Mouse (Mus musculus) neural tube, embryonic 12.5 days (tissue): ENCODE measurements at regions not wholly inside any gene's neighbourhood (a gene's known extent, or its start where the extent isn't known, plus 50 kb on each side); places are given as distances from the start of the nearest gene placed in this dataset.

Source experiments
- ATAC-seq: fragments of 200-750 bp; cut with Nextera tagmentation; 2 replicates; pipeline ENCODE4 v1.8.0; 2017; ENCODE audit warnings: low read depth, mild to moderate bottlenecking, moderate TSS enrichment, moderate library complexity; ENCODE audit not compliant: low FRiP score
- H3K27ac ChIP-seq: fragments of 300-500 bp; sonication (generic); 2 replicates; pipeline ENCODE4 v1.5.1; 2016
- H3K27me3 ChIP-seq: fragments of 300-500 bp; sonication (generic); replicated peaks from 2 replicates; pipeline ENCODE4 v1.6.1; 2016; ENCODE audit warnings: mild to moderate bottlenecking
- H3K36me3 ChIP-seq: fragments of 300-500 bp; sonication (generic); 2 replicates; pipeline ENCODE4 v1.6.1; 2016; ENCODE audit warnings: mild to moderate bottlenecking
- H3K4me1 ChIP-seq: fragments of 300-500 bp; sonication (generic); 2 replicates; pipeline ENCODE4 v1.6.1; 2016
- H3K4me2 ChIP-seq: fragments of 300-500 bp; sonication (generic); replicated peaks from 2 replicates; pipeline ENCODE4 v1.6.1; 2016; ENCODE audit warnings: mild to moderate bottlenecking
- H3K4me3 ChIP-seq: fragments of 300-500 bp; sonication (generic); 2 replicates; pipeline ENCODE4 v1.5.1; 2016
- H3K9ac ChIP-seq: fragments of 300-500 bp; sonication (generic); 2 replicates; pipeline ENCODE4 v1.6.1; 2016; ENCODE audit warnings: mild to moderate bottlenecking
- H3K9me3 ChIP-seq: fragments of 300-500 bp; sonication (generic); 2 replicates; pipeline ENCODE4 v1.6.1; 2016; ENCODE audit warnings: mild to moderate bottlenecking
- WGBS: fragments of 180-500 bp; shearing (Covaris S2); methylation state at CpG from one replicate; pipeline ENCODE4 v1.1.7; 2016; 5-methylcytosine and 5-hydroxymethylcytosine counted together

DNA sequence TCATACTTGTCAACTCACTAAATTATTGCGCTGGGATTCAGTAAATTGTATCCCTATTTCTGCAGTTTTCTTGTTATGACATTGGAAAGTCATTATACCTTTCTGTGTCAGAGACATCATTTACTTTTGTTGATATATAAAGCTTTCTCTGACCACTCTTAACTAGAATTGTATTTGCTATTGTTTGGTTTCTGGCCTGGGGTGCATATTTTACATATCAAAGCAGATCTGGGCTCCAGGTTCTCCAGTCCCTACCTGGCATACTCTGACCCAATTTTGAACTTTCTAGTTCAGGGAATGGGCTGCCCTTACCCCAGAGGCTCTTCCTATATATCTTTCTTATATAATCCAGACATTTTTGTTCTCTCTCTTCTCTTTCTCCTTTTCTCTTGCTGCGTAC is 195.8 kb upstream of the Tmeff2 start:
- ATAC-seq, result no peak

DNA sequence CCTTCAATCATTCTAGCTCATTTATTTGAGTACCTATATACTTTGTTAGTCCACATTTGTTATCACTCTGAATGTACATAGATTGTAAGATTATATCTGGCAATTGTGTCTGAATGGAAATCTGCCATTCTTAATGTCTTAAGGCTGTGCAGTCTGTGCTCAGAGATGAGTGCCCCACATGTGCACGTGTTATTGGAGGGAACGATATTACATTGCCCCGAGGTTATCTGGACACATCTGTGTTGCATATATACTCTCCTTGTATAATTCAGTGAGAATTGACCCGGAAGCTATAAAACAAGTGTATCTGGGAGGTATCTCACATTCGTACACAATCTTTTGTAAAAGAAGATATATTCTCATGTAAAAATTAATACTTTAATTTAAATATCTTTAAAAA is 155.4 kb upstream of the Tmeff2 start:
- H3K4me2 ChIP-seq, result no peak overlapping the region
- ATAC-seq, result no peak
- H3K9me3 ChIP-seq, result no peaks in the 10 kb centered on the region
- no peak overlapping the region for H3K4me3 ChIP-seq
- no peak overlapping the region for H3K9ac ChIP-seq
- H3K4me1 ChIP-seq, result no peaks in the 10 kb centered on the region
- H3K36me3 ChIP-seq, result no peaks in the 10 kb centered on the region
- H3K27ac ChIP-seq, result no peak overlapping the region
- H3K27me3 ChIP-seq, result no peaks in the 10 kb centered on the region
- 76% methylated on average over 5 of the region's 5 CpGs for WGBS

More for the DNA sequence above, 195.8 kb upstream of the Tmeff2 start:
- Histone ChIP-seq H3K4me2 (no peak overlapping the region), H3K27me3 (no peaks in the 10 kb centered on the region), H3K4me3 (no peak overlapping the region), H3K4me1 (no peaks in the 10 kb centered on the region), H3K36me3 (no peaks in the 10 kb centered on the region), H3K27ac (no peak overlapping the region), H3K9me3 (no peaks in the 10 kb centered on the region), H3K9ac (no peak overlapping the region)
- WGBS, result 97% methylated on average over 2 of the region's 2 CpGs

DNA sequence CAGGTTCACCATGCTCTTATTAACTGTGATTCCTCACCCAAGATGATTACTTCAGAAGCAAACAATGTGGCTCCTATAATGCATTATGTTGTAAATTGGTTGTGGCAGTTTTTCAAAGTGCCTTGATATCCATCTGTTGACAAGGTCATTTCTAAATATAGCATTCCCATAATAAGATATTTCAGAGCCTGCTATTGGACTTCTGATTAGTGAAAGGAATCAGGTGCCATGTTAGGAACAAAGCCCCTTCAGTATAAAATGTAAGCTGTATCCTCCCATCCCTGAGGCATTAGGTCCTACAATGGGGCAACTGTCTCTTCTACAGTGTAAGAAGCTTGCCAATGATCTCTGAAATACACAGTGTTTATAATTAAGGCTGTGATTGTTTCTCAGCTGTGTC is 130.2 kb upstream of the Tmeff2 start:
- no peak overlapping the region for H3K27ac ChIP-seq
- H3K4me2 ChIP-seq, result no peak overlapping the region
- H3K9ac ChIP-seq, result no peak overlapping the region
- H3K36me3 ChIP-seq, result no peaks in the 10 kb centered on the region
- H3K4me3 ChIP-seq, result no peak overlapping the region
- no peaks in the 10 kb centered on the region for H3K4me1 ChIP-seq
- H3K27me3 ChIP-seq, result no peaks in the 10 kb centered on the region
- ATAC-seq, result no peak
- H3K9me3 ChIP-seq, result no peaks in the 10 kb centered on the region

DNA sequence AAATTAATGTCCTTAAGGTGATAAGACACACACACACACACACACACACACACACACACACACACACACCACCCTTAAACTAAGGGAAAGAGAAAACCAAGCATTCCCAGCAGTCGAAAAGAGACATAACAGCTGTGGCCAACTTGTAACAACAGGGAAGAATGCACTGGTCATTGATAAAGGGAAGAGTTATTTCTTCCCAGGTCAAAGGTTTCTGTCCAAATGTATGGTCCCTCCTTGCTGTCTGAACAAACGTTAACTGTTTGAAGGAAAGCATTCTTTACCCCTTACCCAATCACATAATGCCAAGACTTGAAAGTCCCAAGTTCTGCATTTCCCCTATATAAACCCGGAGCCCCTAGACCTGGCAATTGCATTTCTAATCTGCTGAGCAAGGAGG is 105.2 kb upstream of the Tmeff2 start:
- ATAC-seq, result no peak
- Histone ChIP-seq H3K9me3 (no peaks in the 10 kb centered on the region), H3K27me3 (no peaks in the 10 kb centered on the region), H3K4me1 (no peaks in the 10 kb centered on the region), H3K4me3 (no peak overlapping the region), H3K9ac (no peak overlapping the region), H3K4me2 (no peak overlapping the region), H3K36me3 (no peaks in the 10 kb centered on the region), H3K27ac (no peak overlapping the region)
- WGBS, result 22% methylated on average over 3 of the region's 3 CpGs

DNA sequence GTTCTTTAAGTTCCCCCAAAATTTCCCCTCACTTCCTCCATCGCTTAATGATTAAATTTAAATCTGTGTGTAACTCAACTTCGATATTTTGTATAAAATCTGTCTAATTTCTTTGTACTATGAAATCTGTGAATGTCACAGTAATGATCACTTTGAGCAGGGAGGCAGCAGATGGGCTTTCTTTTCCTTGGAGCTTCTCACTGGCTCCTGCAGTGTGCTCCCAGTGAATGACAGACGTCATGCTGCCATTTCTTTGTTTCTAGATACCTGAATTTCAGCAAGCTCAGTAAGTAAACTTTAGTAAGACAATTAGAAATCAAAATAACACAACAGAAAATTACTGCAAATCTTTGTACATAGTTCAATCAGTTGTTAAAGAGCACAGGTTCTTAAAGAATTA is 102.3 kb upstream of the Tmeff2 start:
- Histone ChIP-seq H3K36me3 (no peaks in the 10 kb centered on the region), H3K9me3 (no peaks in the 10 kb centered on the region), H3K27me3 (no peaks in the 10 kb centered on the region), H3K4me3 (no peak overlapping the region), H3K9ac (no peak overlapping the region), H3K27ac (no peak overlapping the region), H3K4me1 (no peaks in the 10 kb centered on the region), H3K4me2 (no peak overlapping the region)
- no peak for ATAC-seq
- WGBS, result 63% methylated on average over 3 of the region's 3 CpGs

DNA sequence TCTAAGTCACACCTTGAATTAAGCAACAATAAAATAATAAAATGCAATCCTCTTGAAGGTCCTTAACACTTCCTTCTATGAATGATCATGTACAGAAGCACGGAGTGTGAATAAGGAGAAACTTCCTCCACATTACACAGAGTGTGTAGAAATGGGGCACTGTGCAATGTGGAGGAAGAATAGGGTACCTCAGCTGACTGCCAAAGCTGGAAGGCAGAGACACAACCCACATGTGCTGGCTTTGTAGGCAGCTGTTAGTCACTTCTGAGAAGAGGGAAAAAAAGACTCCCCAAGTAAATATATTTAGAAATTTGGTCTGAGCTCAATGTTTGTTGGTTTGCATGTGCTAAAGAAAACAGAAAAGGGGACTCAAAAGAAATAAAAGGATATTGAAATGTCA is 94.1 kb upstream of the Tmeff2 start:
- Histone ChIP-seq H3K9ac (no peak overlapping the region), H3K4me3 (no peak overlapping the region), H3K36me3 (no peaks in the 10 kb centered on the region), H3K4me1 (no peaks in the 10 kb centered on the region), H3K27me3 (no peaks in the 10 kb centered on the region), H3K4me2 (no peak overlapping the region), H3K9me3 (no peaks in the 10 kb centered on the region), H3K27ac (no peak overlapping the region)
- no peak for ATAC-seq
- 75% methylated on average over 1 of the region's 1 CpGs for WGBS

DNA sequence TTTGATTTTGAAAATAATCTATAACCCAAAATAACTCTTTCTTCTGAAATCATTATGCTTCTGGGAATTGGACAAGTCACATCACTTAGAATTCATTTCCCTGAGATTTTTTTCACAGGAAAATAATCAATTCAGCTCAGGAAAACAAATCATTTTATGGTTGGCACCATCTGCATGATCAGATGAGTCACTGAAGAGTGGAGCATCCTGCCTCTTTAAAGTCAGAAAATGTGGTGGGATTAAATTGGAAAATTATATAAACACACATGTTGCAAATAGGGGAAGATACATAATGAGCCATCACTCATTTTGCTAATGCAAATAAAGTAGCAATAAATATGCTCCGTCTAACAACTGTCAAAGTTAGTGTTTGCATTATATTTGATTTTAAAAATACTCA is 93.6 kb upstream of the Tmeff2 start:
- Histone ChIP-seq H3K36me3 (no peaks in the 10 kb centered on the region), H3K4me3 (no peak overlapping the region), H3K4me2 (no peak overlapping the region), H3K9ac (no peak overlapping the region), H3K9me3 (no peaks in the 10 kb centered on the region), H3K27ac (no peak overlapping the region), H3K27me3 (no peaks in the 10 kb centered on the region), H3K4me1 (no peaks in the 10 kb centered on the region)
- ATAC-seq, result no peak
- WGBS, result 69% methylated on average over 1 of the region's 1 CpGs

DNA sequence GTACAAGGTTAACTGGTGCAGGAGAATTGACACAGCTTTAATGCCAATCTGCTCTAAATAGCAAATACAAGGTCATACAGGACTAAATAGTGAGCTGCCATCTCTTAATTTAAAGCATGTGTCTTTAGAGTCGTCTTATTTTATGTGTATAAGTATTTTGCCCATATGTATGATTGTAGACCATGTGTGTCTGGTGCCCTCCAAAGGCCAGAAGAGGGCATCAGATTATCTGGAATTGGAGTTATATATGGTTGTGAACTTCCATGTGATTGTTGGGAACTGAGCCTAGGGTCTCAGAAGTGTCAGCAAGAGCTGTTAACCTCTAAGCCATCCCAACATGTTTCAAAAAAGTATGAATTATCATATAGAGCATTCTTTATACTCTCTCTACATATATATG is 68.8 kb upstream of the Tmeff2 start:
- Histone ChIP-seq H3K9ac (no peak overlapping the region), H3K4me2 (no peak overlapping the region), H3K4me3 (no peak overlapping the region), H3K27ac (no peak overlapping the region), H3K36me3 (no peaks in the 10 kb centered on the region), H3K4me1 (no peaks in the 10 kb centered on the region), H3K27me3 (no peaks in the 10 kb centered on the region), H3K9me3 (no peaks in the 10 kb centered on the region)
- no peak for ATAC-seq
- WGBS, result 43% methylated on average over 1 of the region's 1 CpGs

DNA sequence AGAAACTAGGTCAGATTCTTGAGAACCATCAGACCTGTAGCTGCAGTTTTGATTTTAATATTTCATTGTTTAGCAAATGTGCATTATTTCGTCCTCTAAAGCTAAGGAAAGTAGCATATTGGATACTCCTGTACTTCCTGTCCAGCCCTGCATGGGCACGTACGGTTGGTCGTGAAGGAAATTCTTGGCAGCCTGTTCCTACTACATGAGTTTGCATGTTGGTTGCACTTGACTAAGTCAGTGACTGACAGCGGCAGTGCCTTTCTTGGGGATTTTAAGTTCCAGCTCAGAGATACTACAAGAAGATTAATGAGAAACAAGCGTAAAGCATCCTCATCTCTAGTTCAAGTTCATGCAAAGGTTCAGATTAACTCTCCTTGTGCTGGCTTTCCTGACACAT is 64.3 kb upstream of the Tmeff2 start:
- H3K4me1 ChIP-seq, result no peaks in the 10 kb centered on the region
- H3K4me3 ChIP-seq, result no peak overlapping the region
- no peak overlapping the region for H3K4me2 ChIP-seq
- H3K27ac ChIP-seq, result no peak overlapping the region
- no peaks in the 10 kb centered on the region for H3K27me3 ChIP-seq
- ATAC-seq, result no peak
- 88% methylated on average over 6 of the region's 6 CpGs for WGBS
- no peaks in the 10 kb centered on the region for H3K9me3 ChIP-seq
- no peaks in the 10 kb centered on the region for H3K36me3 ChIP-seq
- H3K9ac ChIP-seq, result no peak overlapping the region

DNA sequence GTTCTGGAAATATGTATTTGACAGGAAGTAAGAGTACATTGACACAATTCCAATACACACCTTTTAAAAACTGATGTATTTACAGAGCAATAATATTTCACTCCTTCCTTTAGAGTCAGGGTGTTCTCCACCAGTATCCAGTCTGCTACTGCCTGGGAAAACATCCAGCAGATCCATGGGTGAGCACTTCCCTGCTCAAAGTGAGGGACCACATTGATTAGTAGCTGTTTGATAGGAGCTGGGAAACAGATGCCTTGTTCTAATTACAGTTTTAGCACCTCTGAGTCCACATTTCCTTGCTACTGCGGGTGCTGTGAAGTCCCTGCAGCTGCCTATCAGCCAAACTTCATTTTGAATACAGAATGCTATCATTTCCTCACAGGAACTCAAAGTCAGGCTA is 53.3 kb upstream of the Tmeff2 start:
- WGBS, result 65% methylated on average over 1 of the region's 1 CpGs
- no peaks in the 10 kb centered on the region for H3K27me3 ChIP-seq
- no peak for ATAC-seq

More for the DNA sequence above, 53.3 kb upstream of the Tmeff2 start:
- H3K4me3 ChIP-seq, result no peak overlapping the region
- H3K27ac ChIP-seq, result no peak overlapping the region
- H3K4me2 ChIP-seq, result no peak overlapping the region
- no peak overlapping the region for H3K9ac ChIP-seq
- no peaks in the 10 kb centered on the region for H3K9me3 ChIP-seq
- no peaks in the 10 kb centered on the region for H3K36me3 ChIP-seq
- no peaks in the 10 kb centered on the region for H3K4me1 ChIP-seq
